20 mouse cellular contexts compared by ENCODE assay signal in genomic region chr17:24705821-24706220, GRCm38 (mm10). TPM values are rescaled to one million over a fixed set of nuclear protein-coding genes. Genes with fewer than 3 reads are reported as not detected.
DNase-seq lines count a peak whose midpoint lies in the region; ATAC-seq lines count a peak whose summit lies in the region.
"Had no signal": no experiment of that assay in that cellular context is flagged by ENCODE, and none has a peak within 500 bp of the region (broad histone marks: within the 10 kb centered on the region; RNA-seq: fewer than 3 reads in every experiment).

No protein-coding gene starts in this region.

- WGBS in hindbrain, embryonic 10.5 days = 92% methylated on average over 3 of the region's 3 CpGs
- 95% methylated on average over 3 of the region's 3 CpGs for WGBS in hindbrain, embryonic 11.5 days
- 89% methylated on average over 3 of the region's 3 CpGs for WGBS in neural tube, embryonic 12.5 days
- 94% methylated on average over 3 of the region's 3 CpGs for WGBS in neural tube, embryonic 15.5 days

- peaks cover 49% of the 10 kb centered on the region for H3K36me3 ChIP-seq in hindbrain, embryonic 10.5 days
- H3K36me3 ChIP-seq in hindbrain, embryonic 11.5 days (ENCODE audit: control insufficient read depth, insufficient read depth, low read length) = peaks cover 21% of the 10 kb centered on the region; the same call in 1 of the 2 replicates
- H3K36me3 ChIP-seq in neural tube, embryonic 12.5 days = peaks cover 37% of the 10 kb centered on the region
- H3K36me3 ChIP-seq in neural tube, embryonic 15.5 days = peaks cover 44% of the 10 kb centered on the region

- ATAC-seq in hindbrain, embryonic 11.5 days (ENCODE audit: low FRiP score) = no peak
- ATAC-seq in neural tube, embryonic 12.5 days (ENCODE audit: low FRiP score, low read depth) = no peak
- no peak for ATAC-seq in neural tube, embryonic 15.5 days (ENCODE audit: low FRiP score)
- ATAC-seq: inflammation-experienced regulatory T-cells, adult 6 months; Patski had no signal

- no peaks in the 10 kb centered on the region for H3K27me3 ChIP-seq in hindbrain, embryonic 10.5 days (ENCODE audit: insufficient read depth, poor library complexity, severe bottlenecking)
- no peaks in the 10 kb centered on the region for H3K27me3 ChIP-seq in hindbrain, embryonic 11.5 days (ENCODE audit: control insufficient read depth, insufficient read depth, low read length)
- H3K27me3 ChIP-seq in neural tube, embryonic 12.5 days (replicated peaks) = no peaks in the 10 kb centered on the region
- no peaks in the 10 kb centered on the region for H3K27me3 ChIP-seq in neural tube, embryonic 15.5 days (replicated peaks)
- H3K27me3 ChIP-seq: heart, embryonic 12.5 days; Patski had no signal

- H3K9me3 ChIP-seq in hindbrain, embryonic 10.5 days = no peaks in the 10 kb centered on the region
- H3K9me3 ChIP-seq in hindbrain, embryonic 11.5 days (ENCODE audit: control insufficient read depth, low read length) = no peaks in the 10 kb centered on the region
- H3K9me3 ChIP-seq in neural tube, embryonic 12.5 days = no peaks in the 10 kb centered on the region
- no peaks in the 10 kb centered on the region for H3K9me3 ChIP-seq in neural tube, embryonic 15.5 days (replicated peaks)
- H3K9me3 ChIP-seq: heart, embryonic 12.5 days had no signal

- H3K27ac ChIP-seq in hindbrain, embryonic 10.5 days = no peak overlapping the region
- no peak overlapping the region for H3K27ac ChIP-seq in hindbrain, embryonic 11.5 days (ENCODE audit: low read depth, low read length)
- no peak overlapping the region for H3K27ac ChIP-seq in neural tube, embryonic 12.5 days
- no peak overlapping the region for H3K27ac ChIP-seq in neural tube, embryonic 15.5 days (replicated peaks)
- H3K27ac ChIP-seq: left cerebral cortex, adult 2 months had no signal

- peaks cover 16% of the 10 kb centered on the region for H3K4me1 ChIP-seq in hindbrain, embryonic 10.5 days (replicated peaks)
- H3K4me1 ChIP-seq in hindbrain, embryonic 11.5 days (replicated peaks; ENCODE audit: control insufficient read depth, insufficient read depth, low read length) = no peaks in the 10 kb centered on the region; the same call in 1 of the 2 replicates
- H3K4me1 ChIP-seq in neural tube, embryonic 12.5 days = peaks cover 20% of the 10 kb centered on the region
- peaks cover 21% of the 10 kb centered on the region for H3K4me1 ChIP-seq in neural tube, embryonic 15.5 days

- H3K9ac ChIP-seq in hindbrain, embryonic 11.5 days (ENCODE audit: low read depth, low read length) = no peak overlapping the region
- no peak overlapping the region for H3K9ac ChIP-seq in neural tube, embryonic 12.5 days
- H3K9ac ChIP-seq in neural tube, embryonic 15.5 days (replicated peaks) = no peak overlapping the region

- DNase-seq in cerebellum, adult 11-12 months = peak; percentile 19
- no peak for DNase-seq in cerebellum, postnatal 25 days
- DNase-seq in hindbrain, embryonic 10.5 days (ENCODE audit: low spot score) = no peak
- no peak for DNase-seq in hindbrain, embryonic 11.5 days (ENCODE audit: low spot score)
- DNase-seq in neural tube, embryonic 10.5 days (ENCODE audit: extremely low spot score, low spot score) = no peak
- DNase-seq in layer of hippocampus, postnatal 36 days = no peak
- DNase-seq: cerebellum, adult 8-10 months; gastrocnemius, postnatal 10 days; heart, postnatal 36 days; kidney, adult 9 months; lung, postnatal 14 days; right cerebral cortex, postnatal 25 days; thymus, postnatal 4 days had no signal

- peak overlapping the region; percentile 93 for H3K4me3 ChIP-seq in hindbrain, embryonic 10.5 days
- H3K4me3 ChIP-seq in hindbrain, embryonic 11.5 days (ENCODE audit: low read depth, low read length) = no peak overlapping the region
- no peak overlapping the region for H3K4me3 ChIP-seq in neural tube, embryonic 12.5 days
- H3K4me3 ChIP-seq in neural tube, embryonic 15.5 days (replicated peaks) = no peak overlapping the region
- H3K4me3 ChIP-seq: left cerebral cortex, adult 2 months had no signal

- H3K4me2 ChIP-seq in hindbrain, embryonic 11.5 days (replicated peaks; ENCODE audit: low read depth, low read length) = no peak overlapping the region
- peak overlapping the region; percentile 68; the same call in 1 of the 2 replicates for H3K4me2 ChIP-seq in neural tube, embryonic 12.5 days (replicated peaks)
- H3K4me2 ChIP-seq in neural tube, embryonic 15.5 days = peak overlapping the region; percentile 81; the same call in 1 of the 2 replicates

RNA-seq across cellular contexts. Expression of gene Tbl3, which starts 1.6 kb away (rescaled TPM):
- 133 and 140 TPM in 2 replicates for polyA plus RNA-seq in hindbrain, embryonic 10.5 days (2016; fragmentation: Nextera tagmentation; extraction: Ambion mirVana)
- polyA plus RNA-seq in hindbrain, embryonic 11.5 days (2014; fragmentation: Nextera tagmentation; extraction: Ambion mirVana) = 83.7 and 101 TPM in 2 replicates
- polyA plus RNA-seq in neural tube, embryonic 12.5 days (2016; fragmentation: Nextera tagmentation; extraction: Ambion mirVana) = 91.5 and 95.3 TPM in 2 replicates
- polyA plus RNA-seq in neural tube, embryonic 15.5 days (2015; fragmentation: Nextera tagmentation; extraction: Ambion mirVana) = 55.6 and 66.5 TPM in 2 replicates
- 10 to 100 TPM; 26.1 to 29.4 TPM for total RNA-seq in layer of hippocampus, postnatal 36 days (2021)

RNA-seq across cellular contexts. Expression of gene Noxo1, which starts 9.8 kb away (rescaled TPM):
- 1.5 and 1.8 TPM in 2 replicates for polyA plus RNA-seq in hindbrain, embryonic 10.5 days (2016; fragmentation: Nextera tagmentation; extraction: Ambion mirVana)
- 1.5 and 1.7 TPM in 2 replicates for polyA plus RNA-seq in hindbrain, embryonic 11.5 days (2014; fragmentation: Nextera tagmentation; extraction: Ambion mirVana)
- polyA plus RNA-seq in neural tube, embryonic 12.5 days (2016; fragmentation: Nextera tagmentation; extraction: Ambion mirVana) = 2.4 and 3.0 TPM in 2 replicates
- 1.9 and 3.9 TPM in 2 replicates for polyA plus RNA-seq in neural tube, embryonic 15.5 days (2015; fragmentation: Nextera tagmentation; extraction: Ambion mirVana)
- total RNA-seq in layer of hippocampus, postnatal 36 days (2021) = 1 to 10 TPM; 2.5 to 3.0 TPM

RNA-seq across cellular contexts. Expression of gene Gfer, which starts 9.9 kb away (rescaled TPM):
- 49.7 and 50.9 TPM in 2 replicates for polyA plus RNA-seq in hindbrain, embryonic 10.5 days (2016; fragmentation: Nextera tagmentation; extraction: Ambion mirVana)
- polyA plus RNA-seq in hindbrain, embryonic 11.5 days (2014; fragmentation: Nextera tagmentation; extraction: Ambion mirVana) = 44.3 and 47.5 TPM in 2 replicates
- polyA plus RNA-seq in neural tube, embryonic 12.5 days (2016; fragmentation: Nextera tagmentation; extraction: Ambion mirVana) = 40.2 and 41.9 TPM in 2 replicates
- 36.5 and 37.9 TPM in 2 replicates for polyA plus RNA-seq in neural tube, embryonic 15.5 days (2015; fragmentation: Nextera tagmentation; extraction: Ambion mirVana)
- 10 to 100 TPM; 17.0 to 22.7 TPM for total RNA-seq in layer of hippocampus, postnatal 36 days (2021)

RNA-seq across cellular contexts. Expression of gene Rnf151, which starts 12.0 kb away (rescaled TPM):
- 0.22 TPM in 2 replicates for polyA plus RNA-seq in hindbrain, embryonic 10.5 days (2016; fragmentation: Nextera tagmentation; extraction: Ambion mirVana)
- not detected in 2 replicates for polyA plus RNA-seq in hindbrain, embryonic 11.5 days (2014; fragmentation: Nextera tagmentation; extraction: Ambion mirVana)
- polyA plus RNA-seq in neural tube, embryonic 12.5 days (2016; fragmentation: Nextera tagmentation; extraction: Ambion mirVana) = not detected in 2 replicates
- polyA plus RNA-seq in neural tube, embryonic 15.5 days (2015; fragmentation: Nextera tagmentation; extraction: Ambion mirVana) = 0.15 TPM in 1 of 2 replicates, not detected in the other
- total RNA-seq in layer of hippocampus, postnatal 36 days (2021) = not detected
- total RNA-seq: gastrocnemius, postnatal 10 days; heart, postnatal 36 days; liver, adult 2 months had no signal
- polyA plus RNA-seq: heart, embryonic 12.5 days; inflammation-experienced regulatory T-cells, adult 6 months; liver, adult 2 months had no signal

RNA-seq across cellular contexts. Expression of gene Rps2, which starts 12.1 kb away (rescaled TPM):
- polyA plus RNA-seq in hindbrain, embryonic 10.5 days (2016; fragmentation: Nextera tagmentation; extraction: Ambion mirVana) = 1,403 and 1,781 TPM in 2 replicates
- polyA plus RNA-seq in hindbrain, embryonic 11.5 days (2014; fragmentation: Nextera tagmentation; extraction: Ambion mirVana) = 1,264 and 1,299 TPM in 2 replicates
- polyA plus RNA-seq in neural tube, embryonic 12.5 days (2016; fragmentation: Nextera tagmentation; extraction: Ambion mirVana) = 826 and 871 TPM in 2 replicates
- polyA plus RNA-seq in neural tube, embryonic 15.5 days (2015; fragmentation: Nextera tagmentation; extraction: Ambion mirVana) = 729 and 914 TPM in 2 replicates
- total RNA-seq in layer of hippocampus, postnatal 36 days (2021) = 100 to 1,000 TPM; 326 to 349 TPM
